Mouse (Mus musculus) embryo, embryonic 9.5 days (tissue): ENCODE measurements around the gene Pafah1b2.

ENCODE experiments used
- DNase-seq: peaks from one replicate; pipeline ENCODE4 v3.0.0-alpha.2; 2017; ENCODE audit errors: extremely low spot score

The Pafah1b2 gene

GRCm38 (mm10) chr9:46026058-46026849 is 13.8 kb upstream of the Pafah1b2 start:
- DNase-seq, result no peak

- DNase-seq, result no peak
Measured at GRCm38 (mm10) chr9:46023591-46023990, 11.1 kb upstream of the Pafah1b2 start.

- no peak for DNase-seq
Measured at GRCm38 (mm10) chr9:46019975-46020374, 7.5 kb upstream of the Pafah1b2 start.

- DNase-seq, result no peak
Measured at GRCm38 (mm10) chr9:46018316-46018715, 5.8 kb upstream of the Pafah1b2 start.

GRCm38 (mm10) chr9:46016417-46016816 is 3.9 kb upstream of the Pafah1b2 start:
- no peak for DNase-seq

- DNase-seq, result no peak
Measured at GRCm38 (mm10) chr9:46015831-46016230, 3.3 kb upstream of the Pafah1b2 start.

- DNase-seq, result no peak
Measured at GRCm38 (mm10) chr9:46015081-46015551, 2.6 kb upstream of the Pafah1b2 start.

- DNase-seq, result peak; percentile 52
Measured at GRCm38 (mm10) chr9:46014251-46014681, 1.8 kb upstream of the Pafah1b2 start.

- no peak for DNase-seq
Measured at GRCm38 (mm10) chr9:46013616-46014015, 1.1 kb upstream of the Pafah1b2 start.

- DNase-seq, result peak; percentile 73
Measured at GRCm38 (mm10) chr9:46013009-46013586, 608 bp upstream of the Pafah1b2 start.

- no peak for DNase-seq
Measured at GRCm38 (mm10) chr9:46011094-46011970, 1.2 kb downstream of the Pafah1b2 start.

GRCm38 (mm10) chr9:46009669-46009983 is 2.9 kb downstream of the Pafah1b2 start:
- no peak for DNase-seq

GRCm38 (mm10) chr9:46008931-46009668 is 3.4 kb downstream of the Pafah1b2 start:
- DNase-seq, result no peak

GRCm38 (mm10) chr9:46006224-46006623 is 6.3 kb downstream of the Pafah1b2 start:
- no peak for DNase-seq

- DNase-seq, result no peak
Measured at GRCm38 (mm10) chr9:46004529-46004928, 8.0 kb downstream of the Pafah1b2 start.

GRCm38 (mm10) chr9:46003729-46004128 is 8.8 kb downstream of the Pafah1b2 start:
- DNase-seq, result peak; percentile 76

GRCm38 (mm10) chr9:45999009-45999408 is 13.5 kb downstream of the Pafah1b2 start:
- no peak for DNase-seq

- no peak for DNase-seq
Measured at GRCm38 (mm10) chr9:45985229-45985567, 27.3 kb downstream of the Pafah1b2 start.

GRCm38 (mm10) chr9:45984409-45985228 is 27.9 kb downstream of the Pafah1b2 start:
- peak; percentile 95 for DNase-seq

GRCm38 (mm10) chr9:45983676-45984408 is 28.6 kb downstream of the Pafah1b2 start:
- peak; percentile 47 for DNase-seq
